Mouse (Mus musculus) CH12.LX (cell line): ENCODE results near the gene P2rx7. TPM values are rescaled to one million over a fixed set of nuclear protein-coding genes. Genes with fewer than 3 reads are reported as not detected.

ENCODE experiments used
- DNase-seq: peaks from one replicate; pipeline ENCODE4 v3.0.0-alpha.2; 2013; ENCODE audit errors: extremely low read depth
- H3K27ac ChIP-seq: 2 replicates; pipeline ENCODE4 v1.5.1; 2012; ENCODE audit warnings: low read depth, mild to moderate bottlenecking, control low read depth, moderate library complexity; ENCODE audit not compliant: insufficient read depth
- H3K27me3 ChIP-seq: replicated peaks from 2 replicates; pipeline ENCODE3; 2012; ENCODE audit warnings: inconsistent platforms
- H3K36me3 ChIP-seq, 2 experiments: replicated peaks in 1 of 2; 2 replicates each; pipeline versions ENCODE3 to v1.6.1; 2012; ENCODE audit warnings: inconsistent platforms in 1 of 2, low read length in 1 of 2, mild to moderate bottlenecking in 1 of 2, mixed read lengths in 1 of 2, moderate library complexity in 1 of 2; ENCODE audit not compliant: control insufficient read depth in 1 of 2, insufficient read depth in 1 of 2
- H3K4me1 ChIP-seq, 2 experiments: 2 replicates each; pipeline ENCODE4 v1.6.1; 2012; ENCODE audit warnings: inconsistent platforms in 1 of 2, moderate library complexity in 1 of 2; ENCODE audit not compliant: insufficient read depth in 2 of 2, control insufficient read depth in 1 of 2
- H3K4me2 ChIP-seq: 2 replicates; pipeline ENCODE4 v1.6.1; 2012; ENCODE audit warnings: low read depth, mild to moderate bottlenecking, control low read depth; ENCODE audit not compliant: poor library complexity, insufficient read depth, severe bottlenecking
- H3K4me3 ChIP-seq, 3 experiments: fragments of 150-350 bp in 1 of 3; sonication (generic) in 1 of 3; replicated peaks in 1 of 3; 2 replicates each; pipeline versions ENCODE3 to v1.5.1; 2011 to 2012; ENCODE audit warnings: low read depth in 2 of 3, low read length in 2 of 3, mild to moderate bottlenecking in 2 of 3, moderate library complexity in 2 of 3, control low read depth in 1 of 3, improper control_type of control experiment in 1 of 3, inconsistent platforms in 1 of 3, mixed read lengths in 1 of 3; ENCODE audit not compliant: poor library complexity in 1 of 3
- H3K79me2 ChIP-seq: replicated peaks from 2 replicates; pipeline ENCODE4 v1.6.1; 2012; ENCODE audit warnings: mild to moderate bottlenecking, moderate library complexity; ENCODE audit not compliant: control insufficient read depth, poor library complexity, insufficient read depth, severe bottlenecking; ENCODE audit errors: extremely low read depth
- H3K9ac ChIP-seq: 2 replicates; pipeline ENCODE4 v1.6.1; 2012; ENCODE audit warnings: low read depth, mild to moderate bottlenecking, control low read depth, moderate library complexity; ENCODE audit not compliant: insufficient read depth
- H3K9me3 ChIP-seq: replicated peaks from 2 replicates; pipeline ENCODE3; 2012; ENCODE audit warnings: low read length, inconsistent platforms, mixed read lengths
- BHLHE40 ChIP-seq: IDR thresholded peaks from 2 replicates; pipeline ENCODE4 v1.6.1; 2011; ENCODE audit warnings: mild to moderate bottlenecking, low read depth, low read length, improper control_type of control experiment
- CTCF ChIP-seq, 2 experiments: IDR thresholded peaks in 1 of 2; conservative IDR thresholded peaks in 1 of 2; 2 replicates each; pipeline ENCODE4 v1.5.1; 2011 to 2012; ENCODE audit warnings: low read depth in 2 of 2, low read length in 2 of 2, improper control_type of control experiment in 1 of 2, inconsistent platforms in 1 of 2, mild to moderate bottlenecking in 1 of 2, moderate library complexity in 1 of 2
- EP300 ChIP-seq: IDR thresholded peaks from 2 replicates; pipeline ENCODE4 v1.6.1; 2011; ENCODE audit warnings: low read length, improper control_type of control experiment
- ETS1 ChIP-seq: conservative IDR thresholded peaks from 2 replicates; pipeline ENCODE4 v1.6.1; 2012; ENCODE audit warnings: low read depth, mild to moderate bottlenecking, inconsistent platforms, low read length, improper control_type of control experiment, moderate library complexity
- JUN ChIP-seq: IDR thresholded peaks from 2 replicates; pipeline ENCODE4 v1.6.1; 2011; ENCODE audit warnings: low read depth, mild to moderate bottlenecking, low read length, improper control_type of control experiment, moderate library complexity; ENCODE audit not compliant: insufficient read depth
- JUND ChIP-seq: conservative IDR thresholded peaks from 2 replicates; pipeline ENCODE4 v1.6.1; 2011; ENCODE audit warnings: low read depth, low read length, improper control_type of control experiment
- KAT2A ChIP-seq: IDR thresholded peaks from 2 replicates; pipeline ENCODE4 v1.6.1; 2012; ENCODE audit warnings: low read length, improper control_type of control experiment, inconsistent platforms; ENCODE audit not compliant: insufficient replicate concordance
- MAFK ChIP-seq: IDR thresholded peaks from 2 replicates; pipeline ENCODE4 v1.6.1; 2011; ENCODE audit warnings: low read length, improper control_type of control experiment; ENCODE audit not compliant: insufficient replicate concordance
- MAZ ChIP-seq: IDR thresholded peaks from 2 replicates; pipeline ENCODE4 v1.6.1; 2012; ENCODE audit warnings: low read depth, mild to moderate bottlenecking, inconsistent platforms, low read length, improper control_type of control experiment, moderate library complexity
- MEF2A ChIP-seq: IDR thresholded peaks from 2 replicates; pipeline ENCODE4 v1.6.1; 2014; ENCODE audit warnings: low read depth, mild to moderate bottlenecking, inconsistent platforms, low read length, improper control_type of control experiment, borderline replicate concordance
- MXI1 ChIP-seq: IDR thresholded peaks from 2 replicates; pipeline ENCODE4 v1.6.1; 2011; ENCODE audit warnings: mild to moderate bottlenecking, low read depth, low read length, improper control_type of control experiment
- MYC ChIP-seq: IDR thresholded peaks from 2 replicates; pipeline ENCODE4 v1.6.1; 2011; ENCODE audit warnings: low read depth, mild to moderate bottlenecking, improper control_type of control experiment, low read length
- NELFE ChIP-seq: IDR thresholded peaks from 2 replicates; pipeline ENCODE4 v1.6.1; 2011; ENCODE audit warnings: low read depth, low read length, improper control_type of control experiment
- POLR2A ChIP-seq: IDR thresholded peaks from 2 replicates; pipeline ENCODE4 v1.6.1; 2011; ENCODE audit warnings: low read depth, mild to moderate bottlenecking, improper control_type of control experiment, low read length
- RAD21 ChIP-seq: IDR thresholded peaks from 2 replicates; pipeline ENCODE4 v1.6.1; 2011; ENCODE audit warnings: low read depth, mild to moderate bottlenecking, low read length, improper control_type of control experiment, moderate library complexity
- RCOR1 ChIP-seq: conservative IDR thresholded peaks from 2 replicates; pipeline ENCODE4 v1.6.1; 2012; ENCODE audit warnings: low read depth, mild to moderate bottlenecking, inconsistent platforms, low read length, improper control_type of control experiment
- SMC3 ChIP-seq: IDR thresholded peaks from 2 replicates; pipeline ENCODE4 v1.6.1; 2011; ENCODE audit warnings: low read depth, low read length, improper control_type of control experiment
- TBP ChIP-seq: conservative IDR thresholded peaks from 2 replicates; pipeline ENCODE4 v1.6.1; 2011; ENCODE audit warnings: low read depth, low read length, improper control_type of control experiment
- UBTF ChIP-seq: IDR thresholded peaks from 2 replicates; pipeline ENCODE4 v1.6.1; 2012; ENCODE audit warnings: low read depth, mild to moderate bottlenecking, inconsistent platforms, low read length, improper control_type of control experiment, moderate library complexity
- USF1 ChIP-seq: IDR thresholded peaks from 2 replicates; pipeline ENCODE4 v1.6.1; 2014; ENCODE audit warnings: low read depth, mild to moderate bottlenecking, inconsistent platforms, low read length, improper control_type of control experiment
- ZC3H11A ChIP-seq: IDR thresholded peaks from 2 replicates; pipeline ENCODE4 v1.6.1; 2012; ENCODE audit warnings: low read depth, mild to moderate bottlenecking, inconsistent platforms, low read length, improper control_type of control experiment
- ZKSCAN1 ChIP-seq: IDR thresholded peaks from 2 replicates; pipeline ENCODE4 v1.6.1; 2012; ENCODE audit warnings: low read depth, inconsistent platforms, low read length, improper control_type of control experiment, borderline replicate concordance
- ZNF384 ChIP-seq: IDR thresholded peaks from 2 replicates; pipeline ENCODE4 v1.6.1; 2012; ENCODE audit warnings: low read depth, low read length, improper control_type of control experiment, inconsistent platforms
- dilution Hi-C: fragments of 300-500 bp; cut with MboI; formaldehyde crosslinking; loops from 2 replicates; pipeline ENCODE4 v1.14.3; 2020; ENCODE audit warnings: low sequenced_read_pairs; ENCODE audit not compliant: extremely low pct_unique_long_range_greater_than_20kb, extremely low pct_ligation_motif_present
- in situ Hi-C: fragments of 300-500 bp; cut with MboI; formaldehyde crosslinking; loops from 3 replicates; pipeline ENCODE4 v1.14.3; 2019; ENCODE audit warnings: low sequenced_read_pairs, low pct_ligation_motif_present, low pct_unique_long_range_greater_than_20kb, mixed read lengths
- polyA plus RNA-seq: library from polyadenylated mRNA; unstranded; fragments of >175 nt; gene quantifications from 2 replicates; pipeline ENCODE4 v1.2.1, GENCODE M21; 2012; ENCODE audit warnings: low read depth; ENCODE audit not compliant: insufficient read length
- total RNA-seq, 2 experiments: library from RNA; depleted of rRNA; stranded (reverse); fragments of 300-350 nt in 1 of 2; fragments of >200 nt in 1 of 2; gene quantifications; 2 replicates each; pipeline ENCODE4 v1.2.3; 2012 to 2014

The P2rx7 gene
- total RNA-seq (2012; rRNA removed) (0.59 and 0.76 TPM in 2 replicates), total RNA-seq (2014; rRNA removed) (1.4 and 1.5 TPM in 2 replicates), polyA plus RNA-seq (1.5 and 1.8 TPM in 2 replicates)

DNA sequence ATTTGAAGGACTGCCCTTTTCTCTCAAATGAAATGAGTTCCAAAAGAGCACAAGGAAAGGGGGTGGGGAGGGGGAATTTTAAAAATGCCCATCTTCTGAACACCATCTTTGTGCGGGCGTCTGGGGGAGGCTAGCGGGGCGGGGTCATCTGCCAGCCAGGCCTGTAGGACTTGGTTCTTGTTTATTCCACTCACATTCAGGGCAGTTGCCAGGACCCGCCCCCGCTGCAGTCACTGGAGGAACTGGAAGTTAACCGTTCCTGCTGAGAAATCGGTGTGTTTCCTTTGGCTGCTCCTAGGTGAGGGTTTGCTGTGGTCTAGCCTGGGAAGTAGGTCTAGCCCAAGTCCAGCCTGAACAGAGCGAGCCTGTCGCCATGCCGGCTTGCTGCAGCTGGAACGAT, at the start of gene P2rx7:
P2rx7 (plus strand) TSS at position 211 of the 400 bp plus-strand sequence.
- peaks cover 6 to 22% of the 10 kb centered on the region in 2 experiments for H3K4me1 ChIP-seq
- peak within 1 kb of the TSS; percentile 6 to 43 (median 21) for H3K4me3 ChIP-seq
- H3K27me3 ChIP-seq, result no peaks in the 10 kb centered on the region
- H3K27ac ChIP-seq, result no peak within 1 kb of the TSS
- no peak for TF ChIP-seq ZC3H11A
- no peak for TF ChIP-seq KAT2A
- TF ChIP-seq TBP, result no peak
- TF ChIP-seq JUND, result no peak
- no peak for TF ChIP-seq ETS1
- H3K9ac ChIP-seq, result no peak within 1 kb of the TSS
- H3K79me2 ChIP-seq, result no peaks in the 10 kb centered on the region
- dilution Hi-C loops (no loop called here), in situ Hi-C loops (loop anchor here (10.0 to 25.0 kb wide), 2 partner anchors 71 to 506 kb away; partner anchors contain the start of gene Ccdc63)
- 0 out of 2 replicates have a peak within 1 kb of the TSS, but pooled peaks have one; percentile 0 for H3K4me2 ChIP-seq
- peak; percentile 15 for DNase-seq
- H3K9me3 ChIP-seq, result peaks cover 3% of the 10 kb centered on the region
- no peaks in the 10 kb centered on the region for H3K36me3 ChIP-seq

DNA sequence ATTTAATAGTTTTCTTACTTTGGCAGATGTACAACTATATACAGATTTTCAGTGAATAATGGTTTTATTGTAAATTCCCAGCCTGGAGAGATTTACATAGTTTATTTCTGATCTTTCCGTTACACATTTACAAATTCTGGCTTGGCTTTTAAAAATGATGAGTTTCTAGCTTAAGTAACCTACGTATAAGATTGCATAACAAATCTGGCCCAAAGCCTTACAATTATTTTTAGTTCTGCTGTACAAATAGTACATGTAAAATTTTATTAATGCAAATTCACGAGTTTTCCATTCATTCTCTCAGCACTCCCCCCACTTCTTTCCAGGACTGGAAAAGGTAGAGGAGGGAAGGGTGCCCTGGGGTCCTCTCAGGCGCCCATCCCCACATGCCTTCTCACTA, 48.2 kb upstream of the P2rx7 start:
- dilution Hi-C loops (no loop called here), in situ Hi-C loops (no loop called here)
- no peak for DNase-seq
- Histone ChIP-seq H3K27me3 (no peaks in the 10 kb centered on the region), H3K9ac (no peak overlapping the region), H3K4me2 (no peak overlapping the region), H3K4me1 (no peaks in the 10 kb centered on the region), H3K27ac (no peak overlapping the region), H3K79me2 (no peaks in the 10 kb centered on the region), H3K4me3 (no peak overlapping the region), H3K36me3 (no peaks in the 10 kb centered on the region), H3K9me3 (no peaks in the 10 kb centered on the region)
- TF ChIP-seq POLR2A (no peak), USF1 (no peak), EP300 (no peak), RAD21 (no peak), BHLHE40 (no peak), MEF2A (no peak), SMC3 (no peak), MAZ (no peak), RCOR1 (no peak), UBTF (no peak), MXI1 (no peak), CTCF (conservative IDR thresholded peaks at IDR 0.05 in 1 of 2, IDR thresholded peaks at IDR 0.05 in 1 of 2; ENCODE audit: low read depth in 2 of 2, low read length in 2 of 2) (no peak), ZNF384 (no peak), JUN (no peak), NELFE (no peak), ZKSCAN1 (no peak), KAT2A (no peak), MAFK (no peak), MYC (no peak)
